8 mouse cellular contexts compared by ENCODE assay signal in the genomic region with DNA sequence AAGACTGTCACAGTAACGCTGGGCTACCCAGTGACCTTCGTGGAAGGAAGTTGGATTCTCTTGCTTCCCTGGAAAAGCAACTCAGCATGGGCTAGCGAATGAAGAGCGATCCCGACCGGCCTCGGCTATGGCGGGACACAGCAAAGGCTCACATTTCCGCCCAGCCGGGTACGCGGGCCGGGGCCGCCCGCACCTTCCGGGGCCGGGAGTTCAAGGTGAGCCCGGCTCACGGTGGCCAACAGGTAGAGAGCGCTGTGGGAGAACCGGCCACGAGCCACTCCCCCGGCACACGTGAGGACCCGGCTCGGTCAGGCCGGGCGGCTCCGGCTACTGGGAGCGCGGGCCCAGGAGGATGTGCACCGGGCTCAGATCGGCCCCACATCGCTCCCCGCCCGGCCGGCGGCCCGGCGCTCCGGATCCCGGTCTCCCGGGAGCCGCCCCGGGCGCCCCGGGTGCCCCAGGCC. TPM values are rescaled to one million over a fixed set of nuclear protein-coding genes. Genes with fewer than 3 reads are reported as not detected.
DNase-seq lines count a peak whose midpoint lies in the region; ATAC-seq lines count a peak whose summit lies in the region.

No protein-coding gene starts in this region.

- peak overlapping the region; percentile 95 for H3K27ac ChIP-seq in heart, embryonic 16.5 days (ENCODE audit: low read length)

- peak; percentile 9 to 19 for DNase-seq in spleen, postnatal 10 days (ENCODE audit: low spot score in 2 of 2)
- DNase-seq in spleen, postnatal 36 days (ENCODE audit: low spot score in 2 of 2) = no peak
- peak; percentile 58 for DNase-seq in embryo, embryonic 10.5 days (ENCODE audit: low spot score)
- peak; percentile 56 to 84 for DNase-seq in kidney, postnatal 25 days
- peak; percentile 38 for DNase-seq in testis, postnatal 14 days (ENCODE audit: low spot score)
- DNase-seq in left cerebral cortex, postnatal 25 days (ENCODE audit: low spot score in 2 of 2) = no peak

- ATAC-seq in heart, embryonic 16.5 days (replicated peaks; ENCODE audit: extremely low read depth, insufficient read depth, low FRiP score) = peak; percentile 24
- ATAC-seq in megakaryocyte progenitor cell, adult 5-6 weeks (replicated peaks; ENCODE audit: poor library complexity) = peak; percentile 16; the same call in 1 of the 2 replicates

- under 1% methylated on average over 46 of the region's 47 CpGs for WGBS in heart, embryonic 16.5 days

- peak overlapping the region; percentile 79 for H3K4me3 ChIP-seq in heart, embryonic 16.5 days (ENCODE audit: low read length)

- H3K4me2 ChIP-seq in heart, embryonic 16.5 days (ENCODE audit: low read depth, low read length) = peak overlapping the region; percentile 89

- H3K9me3 ChIP-seq in heart, embryonic 16.5 days (replicated peaks; ENCODE audit: control insufficient read depth, low read length) = no peaks in the 10 kb centered on the region

- peak overlapping the region; percentile 91 for H3K9ac ChIP-seq in heart, embryonic 16.5 days (ENCODE audit: low read length)

- no peaks in the 10 kb centered on the region for H3K36me3 ChIP-seq in heart, embryonic 16.5 days (ENCODE audit: control insufficient read depth, insufficient read depth)

- intact Hi-C loops in left cerebral cortex, postnatal 25 days (cut with DNase I) = loop anchor here (5.0 to 10.0 kb wide), 2 partner anchors 188 to 265 kb away; a partner anchor contains a TSS

- peaks cover 35% of the 10 kb centered on the region for H3K4me1 ChIP-seq in heart, embryonic 16.5 days (ENCODE audit: control insufficient read depth, insufficient read depth, low read length)

- no peaks in the 10 kb centered on the region for H3K27me3 ChIP-seq in heart, embryonic 16.5 days (ENCODE audit: control insufficient read depth, insufficient read depth, low read length)

RNA-seq across cellular contexts. Expression of a gene that starts 0.5 kb away (rescaled TPM):
- 5.2 and 5.4 TPM in 2 replicates for polyA plus RNA-seq in heart, embryonic 16.5 days (2015; fragmentation: Nextera tagmentation; extraction: Ambion mirVana)
- 0.02 and 0.05 TPM in 2 replicates for total RNA-seq in megakaryocyte progenitor cell, adult 5-6 weeks (2015)
- total RNA-seq in megakaryocyte progenitor cell, adult 5-6 weeks (2017) = 0.12 TPM in 1 of 2 replicates, not detected in the other
- total RNA-seq in left cerebral cortex, postnatal 25 days (2021) = 10 to 100 TPM; 39.0 to 42.1 TPM

Comparison
In these comparisons a context has a peak if more than half of its experiments do, and no peak if none do; other contexts are left out.
1. DNase-seq: peak in spleen, postnatal 10 days (2 of 2), embryo, embryonic 10.5 days (single experiment), kidney, postnatal 25 days (2 of 2) and testis, postnatal 14 days (single experiment); none in spleen, postnatal 36 days (0 of 2) and left cerebral cortex, postnatal 25 days (0 of 2).
2. RNA of a gene that starts 0.5 kb away (total RNA-seq): 39.0 to 42.1 TPM in left cerebral cortex, postnatal 25 days; 0.02 to 0.12 TPM in megakaryocyte progenitor cell, adult 5-6 weeks; every median in the first group is over 10 times any median in the second.